Mouse (Mus musculus) cerebellum, postnatal 10 days (tissue): Measurements from ENCODE around the gene Prkcb.
A peak's percentile ranks its signal among the peaks of the same experiment; 100 is the strongest.

ENCODE experiments used
- DNase-seq, 2 experiments: peaks; one replicate each; pipeline ENCODE4 v3.0.0; 2021; ENCODE audit warnings: mixed read lengths in 2 of 2

The Prkcb gene

GRCm38 (mm10) chr7:122558085-122558811 is 269.7 kb downstream of the Prkcb start:
- DNase-seq = no peak

GRCm38 (mm10) chr7:122558912-122559311 is 270.4 kb downstream of the Prkcb start:
- no peak for DNase-seq

- DNase-seq = no peak
These were observed 274.0 kb downstream of the Prkcb start for GRCm38 (mm10) chr7:122562586-122562985.

- no peak for DNase-seq
These were observed 276.8 kb downstream of the Prkcb start for GRCm38 (mm10) chr7:122565371-122565770.

GRCm38 (mm10) chr7:122566011-122566410 is 277.5 kb downstream of the Prkcb start:
- no peak for DNase-seq

- no peak for DNase-seq
These were observed 280.2 kb downstream of the Prkcb start for GRCm38 (mm10) chr7:122568787-122569186.

GRCm38 (mm10) chr7:122570407-122570806 is 281.9 kb downstream of the Prkcb start:
- no peak for DNase-seq

- no peak for DNase-seq
These were observed 284.6 kb downstream of the Prkcb start for GRCm38 (mm10) chr7:122573101-122573635.

- DNase-seq = no peak
These were observed 285.9 kb downstream of the Prkcb start for GRCm38 (mm10) chr7:122574418-122574817.

GRCm38 (mm10) chr7:122575056-122575455 is 286.5 kb downstream of the Prkcb start:
- no peak for DNase-seq

- DNase-seq = no peak
These were observed 287.0 kb downstream of the Prkcb start for GRCm38 (mm10) chr7:122575506-122575905.

- DNase-seq = no peak
These were observed 289.0 kb downstream of the Prkcb start for GRCm38 (mm10) chr7:122577571-122577970.

GRCm38 (mm10) chr7:122579461-122580157 is 291.1 kb downstream of the Prkcb start:
- DNase-seq = peak; percentile 70

- DNase-seq = no peak
These were observed 291.6 kb downstream of the Prkcb start for GRCm38 (mm10) chr7:122580158-122580475.

- DNase-seq = no peak
These were observed 296.0 kb downstream of the Prkcb start for GRCm38 (mm10) chr7:122584421-122585151.

GRCm38 (mm10) chr7:122595897-122596296 is 307.3 kb downstream of the Prkcb start:
- peak; percentile 25 to 32 for DNase-seq

- no peak for DNase-seq
These were observed 308.1 kb downstream of the Prkcb start for GRCm38 (mm10) chr7:122596596-122597170.

- no peak for DNase-seq
These were observed 308.8 kb downstream of the Prkcb start for GRCm38 (mm10) chr7:122597313-122597712.

GRCm38 (mm10) chr7:122600856-122601255 is 312.3 kb downstream of the Prkcb start:
- DNase-seq = no peak

GRCm38 (mm10) chr7:122605066-122605465 is 316.5 kb downstream of the Prkcb start:
- no peak for DNase-seq

- no peak for DNase-seq
These were observed 320.9 kb downstream of the Prkcb start for GRCm38 (mm10) chr7:122609420-122609819.

- DNase-seq = no peak
These were observed 321.6 kb downstream of the Prkcb start for GRCm38 (mm10) chr7:122610161-122610560.

GRCm38 (mm10) chr7:122613876-122614275 is 325.3 kb downstream of the Prkcb start:
- no peak for DNase-seq
